Mouse (Mus musculus) mesoderm, embryonic 11.5 days (tissue): ENCODE results near the gene 4930539E08Rik.

ENCODE experiments used
- DNase-seq: peaks from one replicate; pipeline ENCODE4 v3.0.0-alpha.2; 2012; ENCODE audit warnings: low read depth, low spot score

The 4930539E08Rik gene

DNA sequence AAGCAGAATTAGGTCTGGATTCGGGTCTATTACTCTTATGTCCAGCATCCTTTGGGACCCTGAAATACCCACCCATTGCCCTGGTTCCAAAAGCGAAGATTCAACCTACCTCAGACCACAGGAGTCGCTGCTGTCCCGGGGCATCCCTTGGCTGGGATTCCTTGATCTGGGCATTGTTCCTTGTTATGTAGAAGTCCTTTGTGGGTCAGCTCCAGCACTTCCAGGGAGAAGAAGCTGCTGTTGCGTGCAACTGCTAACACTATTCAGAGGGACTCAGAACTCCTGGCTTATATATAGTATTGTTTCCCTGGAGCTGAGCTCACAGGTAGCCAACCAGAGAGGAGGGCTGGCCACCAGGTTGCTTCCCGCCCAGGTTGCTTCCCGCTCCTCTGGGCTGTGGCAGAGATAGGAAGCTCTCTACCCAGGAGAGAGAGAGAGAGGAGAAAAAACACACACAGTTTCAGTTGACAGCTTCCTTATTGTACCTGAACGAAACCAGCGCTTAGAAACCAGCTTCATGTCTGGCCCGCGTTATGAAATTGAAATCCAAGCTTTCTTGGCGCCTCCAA is at the start of gene 4930539E08Rik:
4930539E08Rik (minus strand) TSS at position 265 of the 569 bp plus-strand sequence.
- no peak for DNase-seq

DNA sequence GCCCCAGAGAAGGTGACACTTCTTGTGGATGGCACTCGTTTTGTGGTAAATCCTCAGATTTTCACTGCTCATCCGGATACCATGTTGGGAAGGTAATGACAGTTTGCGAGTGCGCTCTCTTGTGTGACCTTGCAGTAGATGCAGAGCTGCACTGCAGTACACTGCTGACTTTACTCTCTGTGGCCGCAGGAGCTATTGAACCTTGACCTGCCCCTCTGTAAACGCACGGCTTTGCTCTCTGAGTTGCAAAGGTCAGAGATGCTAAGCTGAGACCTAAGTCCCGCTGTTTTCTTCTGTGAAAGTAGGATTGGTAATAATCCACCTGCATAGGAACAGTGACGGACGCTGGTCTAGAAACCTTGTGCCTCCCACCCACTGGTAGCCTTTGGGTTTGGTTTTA is 46.5 kb upstream of the 4930539E08Rik start:
- DNase-seq = no peak

DNA sequence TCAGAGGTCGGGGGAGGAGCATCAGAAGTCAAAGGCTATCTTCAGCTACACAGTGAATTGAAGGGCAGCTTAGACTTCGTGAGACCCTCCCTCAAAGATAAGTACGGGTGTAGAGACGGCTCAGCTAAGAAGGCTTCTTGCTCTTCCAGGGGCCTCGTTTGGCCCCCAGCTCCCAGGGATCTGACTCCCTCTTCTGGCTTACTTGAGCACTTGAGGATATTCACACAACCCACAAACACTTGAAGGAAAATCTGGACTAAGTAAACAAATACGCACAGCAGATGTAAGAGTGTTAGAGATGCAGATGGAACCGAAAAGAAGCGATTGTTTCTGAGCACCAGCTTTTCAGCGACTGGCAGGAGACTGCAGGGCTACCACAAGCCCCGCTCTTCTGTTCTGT is 45.5 kb upstream of the 4930539E08Rik start:
- no peak for DNase-seq

DNA sequence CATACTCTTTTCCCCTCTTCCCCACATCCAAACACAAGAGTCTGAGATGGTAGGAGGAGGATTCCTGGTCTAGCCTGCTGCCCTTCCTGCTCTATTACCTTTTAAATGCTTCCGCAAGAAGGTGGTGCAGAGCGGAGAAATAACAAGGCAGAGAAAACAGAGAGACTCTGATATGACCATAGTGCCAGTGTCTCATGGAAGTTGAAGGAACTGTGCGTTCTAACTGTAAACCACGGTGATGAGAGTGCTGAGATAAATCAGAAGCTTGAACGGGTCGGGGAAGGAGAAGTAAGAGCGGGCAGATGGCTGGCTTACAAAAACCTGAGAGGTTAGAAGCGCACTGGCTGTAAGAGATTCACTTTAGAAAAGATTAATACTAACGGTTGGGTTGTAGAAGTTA is 39.3 kb upstream of the 4930539E08Rik start:
- DNase-seq = no peak

DNA sequence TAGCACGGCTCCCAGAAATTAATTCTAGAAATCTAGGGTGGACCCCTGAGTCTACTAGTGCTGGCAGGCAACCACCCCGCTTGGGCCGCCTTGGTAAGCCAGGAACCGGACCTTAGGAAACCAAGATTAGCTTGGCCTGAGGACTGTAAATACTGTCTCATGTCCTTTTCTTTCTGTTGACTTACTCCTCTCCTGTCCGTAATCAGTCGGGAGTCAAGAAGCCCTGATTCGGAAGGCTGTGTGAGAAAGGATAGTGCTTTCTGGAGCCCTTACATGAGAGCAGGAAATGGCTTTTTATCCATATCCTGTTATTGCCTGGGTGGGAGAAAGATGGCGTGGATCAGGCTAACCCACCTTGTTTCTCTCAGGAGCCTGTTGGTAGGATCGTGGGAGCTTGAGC is 38.1 kb upstream of the 4930539E08Rik start:
- no peak for DNase-seq

DNA sequence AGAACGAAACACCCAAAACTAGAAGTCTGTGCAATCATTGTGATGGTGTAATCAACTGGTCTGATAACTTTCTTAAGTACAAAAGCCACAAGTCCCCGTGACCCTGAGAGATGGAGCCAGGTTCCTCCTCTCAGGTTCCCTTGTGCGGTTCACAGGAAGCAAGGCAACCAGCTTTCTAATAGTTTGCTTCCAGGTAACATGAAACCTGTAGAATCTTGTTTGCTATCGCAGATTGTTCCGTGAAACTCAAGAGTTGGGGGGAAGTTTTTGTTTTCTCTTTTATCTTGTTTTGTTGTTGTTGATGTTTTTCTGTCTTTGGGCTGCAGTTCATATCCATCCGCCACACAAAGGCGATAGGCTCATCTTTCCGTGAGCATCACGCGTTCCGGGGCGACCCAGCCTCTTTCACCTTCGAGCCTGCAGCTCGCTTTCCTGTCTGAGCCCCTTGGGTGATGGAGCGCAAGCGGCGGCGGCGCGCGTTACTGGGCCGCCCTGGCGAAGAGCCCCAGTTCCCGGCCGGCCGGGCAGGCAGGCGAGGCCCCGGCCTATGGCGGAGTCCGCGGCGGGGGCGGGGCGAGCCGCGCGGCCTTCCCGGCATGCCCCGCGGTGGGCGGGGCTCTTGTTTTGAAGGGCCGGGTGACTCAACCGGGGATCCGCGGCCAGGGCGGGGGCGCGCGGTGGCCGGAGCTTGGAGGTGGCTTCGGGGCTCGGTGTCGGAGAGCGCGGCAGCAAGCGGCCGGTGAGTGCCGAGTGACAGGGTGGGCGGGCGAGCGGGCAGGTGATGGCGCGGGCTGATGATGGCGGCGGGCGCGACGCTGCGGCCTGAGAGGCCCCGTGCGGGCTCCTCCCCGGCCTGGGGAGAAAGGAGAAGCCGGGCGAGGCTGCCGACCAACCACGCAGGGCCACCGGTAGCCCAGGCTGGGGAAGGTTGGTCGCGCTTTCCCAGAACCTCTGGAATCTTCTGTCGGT is 37.0 kb upstream of the 4930539E08Rik start, which contains the start of gene Kctd20:
Kctd20 (plus strand) TSS at position 120 of the 969 bp plus-strand sequence.
- peak; percentile 92 for DNase-seq

DNA sequence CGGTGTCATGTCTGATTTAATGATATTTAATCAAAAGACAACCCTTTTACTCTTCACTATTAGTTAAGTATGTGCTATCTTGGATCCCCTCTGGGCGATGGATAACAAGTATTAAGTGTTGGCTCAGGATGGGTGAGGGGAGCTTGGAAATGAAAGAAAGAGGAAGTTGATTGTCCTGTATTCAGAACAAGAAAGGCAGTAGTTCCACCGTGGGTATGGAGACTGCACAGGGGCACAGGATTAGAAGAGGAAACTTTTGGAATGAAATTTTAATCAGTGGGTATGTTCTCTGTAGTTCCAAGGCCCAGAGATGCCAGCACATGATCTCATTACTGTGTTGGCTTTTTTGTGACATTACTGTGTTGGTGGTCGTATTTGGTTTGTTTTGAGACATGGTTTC is 35.6 kb upstream of the 4930539E08Rik start:
- DNase-seq = no peak

DNA sequence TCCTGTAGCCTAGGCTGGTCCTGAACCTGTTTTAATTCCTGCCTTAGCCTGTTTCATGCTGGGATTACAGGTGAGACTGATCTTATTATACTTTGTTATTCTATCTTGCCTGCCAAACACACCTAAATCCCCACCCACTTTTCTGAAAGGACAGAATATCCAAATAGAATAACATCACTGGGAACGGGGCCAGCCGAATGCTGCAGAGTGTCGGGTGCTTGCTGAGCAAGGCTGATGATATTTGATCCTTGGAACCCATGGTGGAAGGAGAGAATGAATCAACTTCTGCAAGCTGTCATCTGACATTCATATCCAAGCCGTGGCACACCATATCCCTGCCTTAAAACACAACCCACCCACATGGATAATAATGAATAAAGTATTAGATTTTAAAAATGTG is 33.5 kb upstream of the 4930539E08Rik start:
- DNase-seq = no peak

DNA sequence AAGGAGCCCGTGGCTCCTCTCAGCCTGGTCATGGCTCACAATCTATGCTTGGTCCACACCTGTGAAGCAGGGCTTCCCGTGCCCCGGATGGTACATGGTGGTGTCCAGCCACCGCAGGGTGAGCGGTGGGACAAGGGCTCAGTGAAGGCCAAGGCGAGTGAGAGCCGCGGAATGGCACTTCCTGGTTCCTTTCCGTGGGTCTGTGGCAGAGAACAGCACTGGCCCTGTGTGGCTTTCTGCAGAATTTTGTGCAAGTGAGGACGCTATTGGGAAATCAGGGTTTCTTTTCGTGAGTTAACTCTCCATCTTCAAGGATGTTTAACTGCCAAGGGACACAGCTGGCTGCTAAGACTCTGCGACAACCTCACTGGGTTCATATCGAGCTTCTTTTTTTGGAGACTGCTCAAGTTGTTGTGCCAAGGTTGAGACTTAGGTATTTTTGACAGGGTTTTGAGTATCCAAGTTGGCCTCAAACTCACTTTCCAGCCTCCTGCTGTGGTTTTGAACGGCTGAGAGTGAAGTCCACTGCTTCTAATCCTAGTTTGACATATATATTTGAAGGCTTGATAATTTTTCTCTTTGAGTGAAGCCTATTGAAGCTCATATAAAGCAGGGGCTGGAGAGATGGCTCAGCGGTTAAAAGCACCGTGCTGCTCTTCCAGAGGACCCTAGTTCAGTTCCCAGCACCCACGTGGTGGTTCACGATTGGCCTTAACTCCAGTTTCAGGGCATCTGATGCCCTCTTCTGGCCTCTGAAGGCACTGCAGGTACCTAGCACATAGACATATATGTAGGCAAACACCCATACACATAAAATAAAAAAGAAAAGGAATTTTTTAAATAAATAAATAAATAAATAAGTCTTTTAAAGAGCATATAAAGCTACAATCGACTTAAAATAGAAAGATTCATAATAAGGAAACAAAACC is 32.2 kb upstream of the 4930539E08Rik start:
- no peak for DNase-seq

DNA sequence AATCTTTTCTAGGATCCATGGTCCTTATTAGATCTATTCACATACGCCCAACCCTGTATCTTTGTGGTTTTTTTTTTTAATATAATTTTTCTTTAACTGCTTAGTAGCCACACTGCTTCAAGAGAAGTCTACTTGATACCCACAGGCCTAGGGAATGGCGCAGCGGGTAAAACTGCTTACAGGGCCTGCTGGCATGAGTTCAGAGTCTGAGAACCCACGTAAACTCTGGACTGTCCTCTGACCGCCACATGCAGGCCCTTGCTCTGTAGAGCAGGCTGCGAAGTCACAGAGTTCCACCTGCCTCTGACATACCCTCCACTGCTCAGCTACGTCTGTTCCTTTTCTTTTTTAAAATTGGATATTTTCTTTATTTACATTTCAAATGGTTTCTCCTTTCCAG is 29.4 kb upstream of the 4930539E08Rik start:
- DNase-seq = no peak

DNA sequence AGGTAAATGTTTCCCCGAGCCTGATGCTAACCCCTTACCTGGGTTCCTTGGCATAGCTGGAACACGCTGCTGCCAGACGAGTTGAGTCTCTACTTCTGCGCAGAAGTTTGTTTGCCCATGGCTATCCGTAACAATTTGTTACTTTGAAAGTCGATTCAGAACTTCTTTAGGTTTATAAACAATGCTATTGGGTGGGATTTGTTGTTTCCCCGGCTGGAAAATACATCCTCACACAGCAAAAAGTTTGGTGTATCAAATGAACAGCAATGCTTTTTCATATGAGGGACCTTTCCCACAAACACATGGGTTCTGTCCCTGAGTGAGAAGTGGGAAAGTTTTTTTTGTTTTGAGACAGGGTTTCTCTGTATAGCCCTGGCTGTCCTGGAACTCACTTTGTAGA is 28.6 kb upstream of the 4930539E08Rik start, which contains the start of gene Pxt1:
Pxt1 (minus strand) TSS at position 101 of the 400 bp plus-strand sequence.
- no peak for DNase-seq

DNA sequence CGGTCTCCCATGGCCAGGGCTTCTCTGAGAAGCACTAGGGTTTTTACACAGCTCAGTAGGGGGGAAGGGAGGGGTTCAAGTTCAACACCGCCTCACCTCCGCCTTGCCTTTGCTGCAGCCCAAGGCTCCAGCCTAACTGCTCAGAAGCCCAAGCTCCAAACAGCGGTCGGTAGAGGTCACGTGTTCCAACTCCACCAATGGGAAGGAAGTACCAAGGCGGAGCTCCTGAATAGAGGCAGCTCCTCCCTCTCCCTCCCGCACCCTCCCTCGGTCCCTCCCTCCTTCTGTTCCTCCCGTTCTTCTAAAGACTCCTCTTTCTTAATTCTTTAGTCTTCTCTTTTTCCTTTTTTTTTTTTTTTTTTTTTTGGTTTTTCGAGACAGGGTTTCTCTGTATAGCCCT is 27.0 kb upstream of the 4930539E08Rik start:
- DNase-seq = no peak

DNA sequence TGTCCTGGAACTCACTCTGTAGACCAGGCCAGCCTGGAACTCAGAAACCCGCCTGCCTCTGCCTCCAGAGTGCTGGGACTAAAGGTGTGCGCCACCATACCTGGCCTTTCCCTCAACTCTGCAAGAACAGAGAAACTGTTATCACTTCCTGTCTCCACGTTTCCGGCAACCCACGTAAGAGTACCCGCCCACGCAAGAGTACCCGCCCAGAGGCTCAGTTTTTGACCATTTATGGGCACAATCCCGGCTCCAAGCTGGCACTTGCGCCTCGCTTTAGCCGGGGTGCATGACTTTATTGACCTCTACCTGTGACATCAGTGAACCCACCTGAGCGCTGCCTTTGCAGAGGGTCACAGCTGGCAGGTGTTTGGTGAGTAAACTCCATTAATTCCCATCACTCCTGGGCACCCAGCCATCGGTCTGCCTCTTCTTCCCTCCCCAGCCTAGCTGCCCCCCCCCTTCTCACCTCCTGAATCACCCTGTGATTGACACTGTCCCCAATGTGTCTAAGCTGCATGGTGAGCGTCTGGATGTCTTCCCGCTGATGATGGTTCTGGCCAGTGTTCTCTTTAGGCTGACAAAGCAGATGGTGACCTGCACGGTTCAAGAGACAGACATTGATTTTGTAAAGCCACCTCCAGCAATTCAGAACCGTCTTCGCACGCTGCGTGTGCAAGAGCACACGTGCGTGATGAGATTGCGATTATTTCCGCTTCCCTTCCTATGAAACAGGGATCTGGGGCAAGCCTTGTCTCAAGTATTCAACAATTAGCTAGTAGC is 25.8 kb upstream of the 4930539E08Rik start:
- no peak for DNase-seq

DNA sequence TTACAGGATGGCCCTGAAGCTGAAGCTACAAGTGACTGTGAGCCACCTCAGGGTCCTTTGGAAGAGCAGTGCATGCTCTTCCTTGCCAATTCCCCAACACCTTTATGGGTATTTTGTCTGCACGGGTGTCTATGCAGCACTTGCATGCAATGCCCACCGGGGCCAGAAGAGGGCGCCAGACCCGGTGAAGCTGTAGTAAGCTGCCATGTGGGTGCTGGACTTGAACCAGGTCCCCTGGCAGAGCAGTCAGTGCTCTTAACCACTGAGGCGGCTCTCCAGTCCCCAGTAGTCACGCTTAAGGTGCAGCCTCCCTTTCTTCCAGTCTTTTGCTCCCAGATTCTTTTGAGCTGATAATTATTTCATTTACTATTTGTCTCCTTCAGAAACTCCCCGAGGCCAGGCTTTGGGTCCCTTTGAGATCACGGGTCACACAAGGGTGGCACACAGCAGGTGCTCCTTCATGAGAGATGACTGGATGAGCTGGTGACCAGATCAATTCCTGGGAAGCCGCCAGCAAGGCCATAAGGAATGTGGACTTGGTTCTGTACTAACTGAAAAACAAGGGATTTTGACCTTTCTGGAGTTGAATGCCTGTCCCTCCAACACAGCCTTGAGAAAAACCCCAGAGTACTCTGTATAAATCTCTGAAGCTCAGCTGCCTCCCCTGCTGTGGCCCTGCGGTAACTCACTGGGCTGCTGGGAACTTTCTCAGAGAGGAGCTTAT is 21.7 kb upstream of the 4930539E08Rik start:
- no peak for DNase-seq

DNA sequence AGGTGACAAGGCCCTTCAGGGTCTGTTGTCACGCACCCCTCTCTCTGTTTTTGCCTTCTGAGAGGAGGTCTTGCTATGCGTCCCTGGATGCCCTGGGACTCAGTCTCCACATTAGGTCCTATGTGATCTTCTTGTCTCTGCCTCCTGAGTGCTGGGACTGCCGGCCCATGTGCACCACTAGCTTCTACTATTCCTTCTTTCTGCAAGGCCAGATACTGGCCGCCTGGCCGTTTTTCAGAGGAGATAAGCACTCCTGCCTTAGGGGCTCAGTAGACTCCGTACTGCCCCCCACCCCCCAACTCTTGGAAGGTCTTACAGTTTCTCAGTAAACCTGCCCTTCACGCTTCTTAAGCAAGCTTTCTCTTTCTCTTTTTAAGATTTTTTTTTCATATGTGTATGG is 21.0 kb upstream of the 4930539E08Rik start:
- DNase-seq = no peak

DNA sequence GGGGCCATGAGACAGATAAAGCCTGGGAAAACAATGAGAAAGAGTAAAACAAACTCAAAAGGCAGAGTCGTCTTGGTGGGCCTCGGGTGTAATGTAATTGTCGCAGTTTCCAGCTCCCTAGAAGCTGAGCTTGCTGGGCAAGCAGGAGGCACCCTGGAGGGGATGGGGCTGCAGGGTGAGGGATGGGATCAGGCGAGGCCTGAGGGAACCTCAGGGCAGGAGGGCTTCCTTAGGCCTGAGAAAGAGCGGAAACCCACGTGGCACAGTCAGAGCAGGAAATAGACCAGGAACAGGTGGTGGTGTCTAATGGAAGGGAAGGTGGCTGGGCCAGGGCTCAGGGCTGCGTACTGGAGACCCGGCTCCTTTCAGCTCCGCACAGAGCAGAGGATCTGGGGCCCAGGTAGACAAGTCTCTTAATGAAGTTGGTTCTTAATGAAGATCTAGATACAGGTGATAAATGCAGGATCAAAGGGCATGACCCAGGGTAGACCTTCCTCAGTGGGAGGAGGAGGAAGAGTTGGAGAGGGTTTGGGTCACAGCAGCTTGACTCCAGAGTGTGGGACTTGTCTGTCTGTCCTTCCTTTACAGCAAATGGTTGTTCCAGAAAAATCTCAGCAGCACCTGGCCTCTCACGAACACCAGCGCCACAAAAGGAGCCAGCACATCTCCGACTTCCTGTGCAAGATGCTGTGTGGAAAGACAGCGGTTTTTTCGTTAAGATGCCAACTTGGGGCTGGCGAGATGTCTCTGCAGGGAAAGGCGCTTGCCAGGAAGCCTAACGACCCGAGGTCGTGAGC is 19.2 kb upstream of the 4930539E08Rik start:
- no peak for DNase-seq

DNA sequence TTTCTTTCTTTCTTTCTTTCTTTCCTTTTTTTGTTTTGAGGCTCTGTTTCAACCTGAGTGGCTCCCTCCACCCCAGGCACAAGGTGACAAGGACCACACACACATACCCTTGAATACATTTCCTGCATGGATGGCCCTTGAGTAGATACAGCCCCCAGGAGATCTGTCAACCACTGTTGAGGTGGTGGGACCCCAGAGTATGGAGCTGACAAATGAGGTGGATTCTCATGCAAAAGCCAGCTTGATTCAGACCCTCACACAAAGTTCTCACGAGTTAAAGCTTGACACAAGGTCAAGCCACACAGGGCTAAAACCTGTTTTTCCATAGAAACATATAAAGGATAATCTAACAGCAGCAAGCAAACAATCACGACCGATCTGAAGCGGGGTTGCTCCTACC is 17.1 kb upstream of the 4930539E08Rik start:
- no peak for DNase-seq

DNA sequence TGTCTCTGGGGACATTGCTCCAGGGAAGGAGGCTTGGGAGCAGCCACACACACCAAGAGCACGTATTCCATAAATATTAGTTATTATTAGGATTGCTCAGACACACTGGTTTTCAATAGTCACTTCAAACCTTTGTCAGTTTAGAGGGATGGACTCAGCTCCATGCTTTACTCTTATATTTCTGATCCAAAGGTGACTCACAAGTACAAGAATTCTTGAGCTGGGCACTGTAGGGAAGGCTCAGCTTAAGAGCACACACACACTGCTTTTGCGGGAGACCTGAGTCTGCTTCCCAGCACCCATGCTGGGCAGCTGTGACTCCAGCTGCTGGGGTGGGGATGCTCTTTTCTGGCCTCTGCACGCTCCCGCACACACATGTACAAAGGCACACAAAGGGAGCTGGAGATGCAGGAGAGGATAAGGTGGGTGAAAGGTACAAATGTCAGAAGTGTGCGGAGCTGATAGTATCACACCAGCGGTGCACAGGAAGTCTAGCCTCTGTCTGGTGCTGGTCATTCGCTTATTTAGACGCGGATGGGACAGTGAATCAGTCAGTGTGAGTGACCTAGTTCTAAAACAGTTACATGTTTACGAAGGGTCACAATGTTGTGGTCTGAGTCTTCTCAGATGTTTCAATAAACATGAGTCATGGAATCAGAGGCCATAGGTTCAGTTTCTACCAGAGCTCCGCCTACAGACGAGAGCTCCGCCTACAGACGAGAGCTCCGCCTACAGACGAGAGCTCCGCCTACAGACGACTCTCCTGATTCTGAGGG is 16.5 kb upstream of the 4930539E08Rik start:
- no peak for DNase-seq
